Mouse (Mus musculus): ENCODE data around the gene Zfp949. TPM values are rescaled to one million over a fixed set of nuclear protein-coding genes. Genes with fewer than 3 reads are reported as not detected.
"Not testable (repeated sequence)": the region's sequence is repeated elsewhere in the genome, so short reads cannot be mapped to it uniquely, and the experiment has no call there.

The Zfp949 gene
- total and polyA plus RNA-seq, 2 experiments from 2014 or later = 3.3 to 5.6 TPM

- H3K27me3 ChIP-seq (ENCODE audit: control insufficient read depth, insufficient read depth, low read length); ATAC-seq (ENCODE audit: insufficient read depth, low read depth); H3K27ac ChIP-seq (ENCODE audit: low read depth); H3K36me3 ChIP-seq (replicated peaks; ENCODE audit: control insufficient read depth, insufficient read depth, low read length); H3K4me3 ChIP-seq (ENCODE audit: low read depth, low read length); H3K9ac ChIP-seq (replicated peaks; ENCODE audit: low read depth, low read length); DNase-seq (ENCODE audit: low spot score); H3K4me2 ChIP-seq (ENCODE audit: low read depth, low read length); H3K4me1 ChIP-seq (ENCODE audit: control insufficient read depth, insufficient read depth); H3K9me3 ChIP-seq (replicated peaks; ENCODE audit: control insufficient read depth, low read length): not testable (repeated sequence)
- 43% methylated on average over 2 of the region's 2 CpGs for WGBS
Observed at GRCm38 (mm10) chr9:88580591-88580990, 32.8 kb downstream of the Zfp949 start, which contains the start of gene Trim43a. Gene Trim43a, plus strand, starts transcription at chr9:88580891.

- not testable (repeated sequence) for ATAC-seq (ENCODE audit: insufficient read depth, low read depth); H3K9ac ChIP-seq (replicated peaks; ENCODE audit: low read depth, low read length); H3K4me3 ChIP-seq (ENCODE audit: low read depth, low read length); DNase-seq (ENCODE audit: low spot score); H3K27me3 ChIP-seq (ENCODE audit: control insufficient read depth, insufficient read depth, low read length); H3K36me3 ChIP-seq (replicated peaks; ENCODE audit: control insufficient read depth, insufficient read depth, low read length); H3K27ac ChIP-seq (ENCODE audit: low read depth); H3K4me2 ChIP-seq (ENCODE audit: low read depth, low read length); H3K9me3 ChIP-seq (replicated peaks; ENCODE audit: control insufficient read depth, low read length); H3K4me1 ChIP-seq (ENCODE audit: control insufficient read depth, insufficient read depth)
- 81% methylated on average over 6 of the region's 6 CpGs for whole genome bisulfite sequencing
Observed at GRCm38 (mm10) chr9:88593708-88594107, 45.9 kb downstream of the Zfp949 start.

GRCm38 (mm10) chr9:88599206-88600162 is 51.7 kb downstream of the Zfp949 start:
- H3K9ac ChIP-seq (replicated peaks; ENCODE audit: low read depth, low read length); H3K36me3 ChIP-seq (replicated peaks; ENCODE audit: control insufficient read depth, insufficient read depth, low read length); H3K9me3 ChIP-seq (replicated peaks; ENCODE audit: control insufficient read depth, low read length); H3K4me1 ChIP-seq (ENCODE audit: control insufficient read depth, insufficient read depth); H3K27me3 ChIP-seq (ENCODE audit: control insufficient read depth, insufficient read depth, low read length): not testable (repeated sequence)
- Histone ChIP-seq H3K27ac (ENCODE audit: low read depth) (peak overlapping the region; percentile 69), H3K4me3 (ENCODE audit: low read depth, low read length) (peak overlapping the region; percentile 39), H3K4me2 (ENCODE audit: low read depth, low read length) (peak overlapping the region; percentile 54)
- ATAC-seq (ENCODE audit: insufficient read depth, low read depth) (peak; percentile 100), DNase-seq (ENCODE audit: low spot score) (peak; percentile 90)
- 1% methylated on average over 45 of the region's 50 CpGs for WGBS

Other genes with a start within 250 kb of the Zfp949 start
- gene Nt5e, start 220.8 kb upstream of the Zfp949 start, total RNA-seq (2014; rRNA removed; ENCODE audit: low replicate concordance) = 17.0 and 24.4 TPM in 2 replicates
- 9.2 and 9.4 TPM in 2 replicates for gene Nt5e, start 220.8 kb upstream of the Zfp949 start, polyA plus RNA-seq (2015; fragmentation: Nextera tagmentation; extraction: Ambion mirVana)
- gene Snx14, start 109.1 kb upstream of the Zfp949 start, total RNA-seq (2014; rRNA removed; ENCODE audit: low replicate concordance) = 21.1 and 21.9 TPM in 2 replicates
- 21.7 and 22.7 TPM in 2 replicates for gene Snx14, start 109.1 kb upstream of the Zfp949 start, polyA plus RNA-seq (2015; fragmentation: Nextera tagmentation; extraction: Ambion mirVana)
- not detected in 2 replicates for gene Gm20537, start 91.4 kb upstream of the Zfp949 start, total RNA-seq (2014; rRNA removed; ENCODE audit: low replicate concordance)
- gene Gm20537, start 91.4 kb upstream of the Zfp949 start, polyA plus RNA-seq (2015; fragmentation: Nextera tagmentation; extraction: Ambion mirVana) = 0.34 TPM in 1 of 2 replicates, not detected in the other
- 21.6 and 32.1 TPM in 2 replicates for gene Syncrip, start 65.4 kb upstream of the Zfp949 start, total RNA-seq (2014; rRNA removed; ENCODE audit: low replicate concordance)
- 34.2 and 41.4 TPM in 2 replicates for gene Syncrip, start 65.4 kb upstream of the Zfp949 start, polyA plus RNA-seq (2015; fragmentation: Nextera tagmentation; extraction: Ambion mirVana)
- gene Trim43a, start 32.9 kb downstream of the Zfp949 start, total RNA-seq (2014; rRNA removed; ENCODE audit: low replicate concordance) = not detected in 2 replicates
- gene Trim43a, start 32.9 kb downstream of the Zfp949 start, polyA plus RNA-seq (2015; fragmentation: Nextera tagmentation; extraction: Ambion mirVana) = 0.12 and 0.14 TPM in 2 replicates
- 2.8 and 6.9 TPM in 2 replicates for gene Mthfsl, start 172.3 kb downstream of the Zfp949 start, total RNA-seq (2014; rRNA removed; ENCODE audit: low replicate concordance)
- gene Mthfsl, start 172.3 kb downstream of the Zfp949 start, polyA plus RNA-seq (2015; fragmentation: Nextera tagmentation; extraction: Ambion mirVana) = 40.2 and 40.6 TPM in 2 replicates
- not detected in 2 replicates for gene Bcl2a1d, start 183.9 kb downstream of the Zfp949 start, total RNA-seq (2014; rRNA removed; ENCODE audit: low replicate concordance)
- 0.44 TPM in 1 of 2 replicates, not detected in the other for gene Bcl2a1d, start 183.9 kb downstream of the Zfp949 start, polyA plus RNA-seq (2015; fragmentation: Nextera tagmentation; extraction: Ambion mirVana)